Mouse (Mus musculus) bone marrow macrophage, adult 2 months (primary cell): ENCODE data around the gene Ptprk.

Experiments used
- CTCF ChIP-seq: IDR thresholded peaks from 2 replicates; pipeline ENCODE4 v1.5.1; 2012; ENCODE audit warnings: low read depth, mild to moderate bottlenecking, low read length, moderate library complexity
- POLR2A ChIP-seq: IDR thresholded peaks from 2 replicates; pipeline ENCODE4 v1.6.1; 2012; ENCODE audit warnings: mild to moderate bottlenecking, low read depth, low read length, borderline replicate concordance

DNA sequence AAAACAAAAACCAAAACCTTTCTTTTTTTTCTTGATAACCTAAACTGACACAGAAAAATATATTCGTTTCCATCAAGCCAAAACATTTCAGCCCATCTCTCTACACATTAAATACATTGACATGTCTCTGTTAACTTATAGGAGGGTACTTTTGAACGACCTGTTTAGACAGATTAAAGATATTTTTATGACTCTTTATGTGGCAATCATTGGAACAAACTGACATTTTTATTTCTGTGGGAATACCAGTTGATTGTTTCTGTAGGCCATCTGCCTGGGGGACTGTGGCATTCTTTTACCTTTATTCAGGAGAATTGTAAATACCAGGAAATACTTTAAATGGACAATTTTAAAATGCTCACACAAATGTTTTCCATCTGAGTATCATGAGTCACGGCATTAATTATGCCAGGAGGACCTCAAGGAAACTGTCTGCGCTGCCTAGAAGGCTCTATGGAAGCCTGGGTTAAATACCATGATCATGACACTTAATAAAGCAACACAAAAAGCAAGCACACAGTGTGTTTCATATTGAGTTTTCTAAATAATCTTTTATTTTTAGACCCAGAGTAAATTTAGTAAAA is 229.8 kb downstream of the Ptprk start:
- no peak for TF ChIP-seq CTCF
- TF ChIP-seq POLR2A: no peak
